Mouse (Mus musculus): Measurements from ENCODE around the gene Tomm40.

Gene Tomm40

DNA sequence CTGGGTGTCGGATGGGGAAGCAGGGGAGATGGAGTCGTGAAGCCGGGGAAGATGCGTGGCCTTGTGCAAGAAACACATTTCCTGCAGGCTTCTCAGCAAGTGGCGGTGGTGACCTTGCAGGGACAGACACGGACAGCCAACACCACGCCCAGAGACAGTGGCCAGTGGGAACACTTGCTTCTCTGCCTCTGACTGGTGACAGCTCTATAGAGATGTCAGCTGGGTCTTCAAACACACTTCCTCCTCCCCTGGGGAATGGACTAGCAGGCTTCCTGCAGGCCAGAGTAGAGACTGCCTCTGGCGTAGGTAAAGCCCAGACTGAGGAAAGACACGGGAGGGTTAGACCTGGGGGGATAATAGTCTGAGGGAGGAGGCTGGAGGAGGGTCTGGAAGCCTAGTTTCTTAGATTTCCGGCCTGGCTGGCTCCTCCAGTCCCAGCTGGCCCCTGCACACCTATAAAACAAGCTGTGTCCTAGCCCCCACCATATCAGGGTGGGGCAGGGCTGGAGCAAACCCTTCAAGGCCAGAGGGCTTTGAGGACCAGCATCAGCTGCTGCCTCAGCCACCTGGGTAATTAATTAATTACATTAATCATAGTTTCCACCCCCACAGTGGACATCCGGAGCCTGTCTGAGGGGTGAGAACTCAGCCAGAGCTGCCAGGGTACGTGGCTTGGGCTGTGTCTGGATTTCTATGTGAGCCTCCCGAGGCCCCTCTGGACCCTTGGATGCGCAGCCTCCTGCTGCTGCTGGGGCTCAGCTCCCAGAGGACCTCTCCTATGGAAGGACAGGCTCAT is 29.6 kb upstream of the Tomm40 start:
- no peak for DNase-seq

DNA sequence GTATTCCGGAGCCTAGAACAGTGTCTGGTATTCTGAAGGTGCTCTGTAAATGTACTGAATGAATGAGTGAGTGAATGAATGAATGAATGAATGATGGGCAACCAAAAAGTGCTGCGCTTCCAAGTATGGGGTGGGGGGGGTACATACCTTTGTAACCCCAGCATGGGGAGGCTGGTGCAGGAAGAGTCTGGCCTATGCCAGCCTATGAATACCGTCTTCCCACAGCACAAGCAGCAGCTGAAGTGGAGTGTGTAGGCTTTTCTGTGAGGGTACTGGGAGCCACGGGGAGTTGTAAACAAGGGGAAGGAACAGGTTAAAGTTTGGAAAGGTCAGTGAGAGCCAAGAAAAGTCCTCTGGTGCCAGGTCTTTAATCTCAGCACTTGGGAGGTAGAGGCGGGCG is 28.6 kb upstream of the Tomm40 start:
- no peak for DNase-seq

- no peak for DNase-seq
Observed at GRCm38 (mm10) chr7:19742468-19742867, 27.2 kb upstream of the Tomm40 start.

DNA sequence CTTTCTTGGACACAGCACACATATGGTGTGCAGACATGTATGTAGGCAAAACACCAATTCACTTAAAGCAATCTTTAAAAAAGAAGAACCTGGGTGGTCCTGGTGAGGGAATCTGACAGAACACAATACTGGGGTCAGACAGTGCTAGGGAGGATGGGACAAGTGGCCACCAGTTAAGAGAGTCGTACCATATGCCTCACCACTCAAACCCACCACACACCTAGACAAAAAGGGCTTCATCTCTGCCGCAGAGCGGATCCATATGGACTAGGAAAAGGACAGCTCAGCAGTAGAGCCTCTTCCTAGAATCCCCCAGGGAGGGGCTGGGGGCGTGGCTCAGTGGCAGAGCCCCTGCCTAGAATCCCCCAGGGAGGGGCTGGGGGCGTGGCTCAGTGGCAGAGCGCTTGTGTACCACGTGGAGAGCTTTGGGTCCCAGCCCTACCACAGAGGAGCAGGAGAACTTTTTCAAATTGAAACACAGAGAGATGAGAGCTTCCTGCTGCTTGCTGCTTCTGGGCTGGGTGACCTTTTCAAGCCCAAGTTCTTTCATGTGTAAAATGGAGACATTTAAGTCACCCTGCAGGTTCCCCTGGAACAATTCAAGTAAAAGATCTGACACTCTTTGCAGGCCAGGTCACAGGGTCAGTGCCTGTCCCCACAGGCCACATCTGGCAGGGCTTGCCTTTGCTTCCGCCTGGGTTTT is 26.2 kb upstream of the Tomm40 start:
- no peak for DNase-seq

GRCm38 (mm10) chr7:19740269-19740668 is 25.0 kb upstream of the Tomm40 start:
- DNase-seq: no peak

- no peak for DNase-seq
Observed at GRCm38 (mm10) chr7:19738771-19739170, 23.5 kb upstream of the Tomm40 start.

DNA sequence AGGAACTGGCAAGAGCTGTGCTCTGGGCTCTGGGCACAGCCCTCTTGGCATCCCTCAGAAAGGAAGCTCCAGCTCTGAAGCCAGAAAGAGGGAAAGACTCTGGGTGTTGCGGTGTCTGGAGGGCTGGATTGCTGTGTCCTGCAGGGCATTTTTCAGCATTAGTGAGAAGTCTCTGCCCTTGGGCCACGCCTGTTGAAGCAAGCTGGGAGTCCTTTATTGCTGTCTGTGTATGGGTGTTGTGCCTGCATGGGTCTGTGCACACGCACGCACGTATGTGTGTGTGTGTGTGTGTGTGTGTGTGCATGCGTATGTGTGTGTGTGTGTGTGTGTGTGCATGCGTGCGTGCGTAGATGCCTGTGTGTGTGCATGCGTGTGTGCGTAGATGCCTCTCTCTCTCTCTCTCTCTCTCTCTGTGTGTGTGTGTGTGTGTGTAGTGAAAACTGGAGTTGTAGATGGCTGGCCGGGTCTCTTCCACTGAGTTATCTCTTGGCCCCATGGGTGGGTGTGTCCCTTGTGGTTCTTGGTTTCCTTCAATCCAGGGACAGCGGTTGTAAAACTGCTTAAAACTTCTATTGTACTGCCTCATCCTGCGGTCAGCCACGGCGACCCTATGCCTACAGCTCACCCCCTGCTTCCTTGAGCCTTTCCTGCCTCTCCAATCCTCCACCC is 21.3 kb upstream of the Tomm40 start:
- no peak for DNase-seq

- no peak for DNase-seq
Observed at GRCm38 (mm10) chr7:19734178-19734666, 19.0 kb upstream of the Tomm40 start.

- DNase-seq: no peak
Observed at GRCm38 (mm10) chr7:19726541-19726940, 11.3 kb upstream of the Tomm40 start.

DNA sequence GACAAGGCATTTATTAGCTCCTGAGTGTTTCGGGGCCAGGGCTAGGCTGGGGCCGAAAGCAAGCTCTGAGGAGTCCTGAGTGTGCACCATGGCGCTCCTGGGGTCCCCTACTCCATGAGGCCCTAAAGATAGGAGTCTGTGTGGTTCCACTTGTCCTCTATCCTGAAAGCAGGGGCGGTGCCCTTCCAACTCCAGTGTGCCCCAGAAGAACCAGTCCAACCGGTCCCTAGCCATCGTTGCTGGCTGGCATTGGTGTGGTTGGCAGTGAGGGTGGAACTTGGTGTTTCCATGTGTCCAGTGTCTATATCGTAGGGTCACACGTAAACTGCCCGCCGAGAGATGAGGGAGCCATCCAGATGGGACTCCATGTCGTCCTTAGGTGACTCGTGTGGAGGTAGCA is 8.9 kb upstream of the Tomm40 start:
- DNase-seq: no peak

GRCm38 (mm10) chr7:19722754-19723195 is 7.5 kb upstream of the Tomm40 start:
- DNase-seq: no peak

DNA sequence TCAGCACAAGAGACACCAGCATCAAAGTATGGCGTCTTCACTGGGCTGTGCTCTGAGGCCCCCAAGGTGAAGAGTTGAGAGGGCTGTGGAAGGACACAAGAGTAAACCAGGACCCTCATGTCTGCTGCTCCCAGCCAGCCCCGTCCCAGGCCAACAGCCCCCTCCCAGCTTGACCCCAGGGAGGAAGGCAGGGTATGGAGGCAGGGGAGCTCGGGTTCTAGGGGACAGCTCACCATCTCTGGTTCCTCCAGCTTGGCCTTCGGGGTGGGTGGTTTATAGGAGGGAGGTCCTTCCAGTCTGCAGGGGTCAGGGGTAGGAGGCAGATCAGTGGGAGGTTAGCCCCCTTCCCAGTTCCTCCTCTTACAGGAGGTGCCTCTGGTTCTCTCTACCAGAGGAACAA is 4.0 kb upstream of the Tomm40 start:
- no peak for DNase-seq

DNA sequence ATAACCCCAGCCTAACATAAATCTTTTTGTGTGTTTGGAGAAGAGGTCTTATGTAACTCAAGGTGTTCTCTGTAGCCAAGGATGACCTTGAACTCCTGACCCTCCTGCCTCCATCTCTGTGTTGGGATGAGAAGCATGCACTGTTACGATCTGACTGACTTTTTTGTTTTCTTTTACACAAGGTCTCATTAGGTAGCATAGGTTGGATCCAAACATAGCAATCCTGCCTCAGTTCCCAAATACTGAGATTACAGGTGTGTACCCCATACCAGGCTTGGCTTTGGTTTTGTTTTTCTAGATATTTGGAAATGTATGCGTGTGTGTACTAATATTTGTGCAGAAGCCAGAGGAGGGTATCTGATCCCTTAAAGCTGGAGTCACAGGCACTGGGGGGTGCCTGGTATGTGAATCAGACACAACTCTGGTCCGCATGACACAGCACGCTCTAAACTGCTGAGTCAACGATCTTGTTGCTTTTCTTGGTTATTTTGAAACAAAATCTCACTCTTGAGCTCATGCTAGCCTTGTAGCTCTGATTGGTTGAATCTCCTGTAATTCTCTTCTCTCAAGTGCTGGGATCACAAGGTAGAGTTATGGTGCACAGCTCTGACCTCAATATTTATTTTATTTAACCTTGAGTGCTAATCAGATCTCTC is 3.2 kb upstream of the Tomm40 start:
- DNase-seq: no peak

DNA sequence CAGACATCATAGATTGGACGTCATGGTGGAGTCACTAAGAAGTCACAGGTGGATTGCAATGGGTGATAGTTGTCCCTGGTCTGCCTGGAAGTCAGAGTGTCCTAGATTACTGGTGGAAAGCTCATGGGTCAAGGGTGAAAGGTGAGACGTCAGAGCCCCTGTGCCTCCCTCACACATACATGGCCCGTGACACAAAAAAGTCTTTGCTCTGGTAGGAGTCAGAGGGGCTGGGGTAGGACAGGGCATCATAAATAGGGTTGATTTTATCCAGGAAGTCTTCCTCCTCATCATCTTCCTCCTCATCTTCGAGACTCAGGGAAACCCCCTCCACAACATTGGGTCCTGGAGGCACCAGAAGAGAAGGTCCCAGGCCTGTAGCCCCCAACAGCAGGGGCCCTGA is 2.1 kb upstream of the Tomm40 start:
- no peak for DNase-seq

- DNase-seq: no peak
Observed at GRCm38 (mm10) chr7:19716822-19717221, 1.6 kb upstream of the Tomm40 start.

DNA sequence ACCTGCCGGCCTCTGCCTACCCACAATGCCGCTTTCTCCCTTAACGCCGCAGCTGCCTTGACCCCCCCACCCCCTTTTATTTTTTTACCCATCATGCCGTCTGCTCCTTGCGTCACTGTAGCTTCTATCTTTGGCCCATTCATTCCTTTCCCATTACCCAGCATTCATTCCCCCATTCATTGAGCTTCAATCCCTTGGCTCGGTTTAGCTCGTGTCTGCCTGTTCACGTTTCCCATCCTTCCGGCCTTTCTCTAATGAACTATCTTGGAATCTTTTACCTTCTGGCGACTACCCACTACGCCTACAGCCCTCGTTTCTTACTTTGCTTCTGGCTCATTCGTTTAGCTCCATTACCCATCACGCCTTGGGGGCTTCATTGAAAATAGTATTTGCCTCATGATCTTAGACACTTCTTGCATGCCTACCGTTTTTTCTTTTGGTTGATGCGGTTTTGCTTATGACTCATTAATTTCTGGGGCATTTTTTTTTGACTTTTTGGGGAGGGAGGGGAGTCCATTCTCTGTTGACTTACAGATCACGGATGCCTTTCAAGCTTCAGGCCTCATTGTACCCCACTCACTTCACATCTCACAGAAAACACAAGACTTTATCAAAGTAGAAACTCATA is 931 bp upstream of the Tomm40 start:
- DNase-seq: no peak

- no peak for DNase-seq
Observed at GRCm38 (mm10) chr7:19714836-19715235, 402 bp downstream of the Tomm40 start.

DNA sequence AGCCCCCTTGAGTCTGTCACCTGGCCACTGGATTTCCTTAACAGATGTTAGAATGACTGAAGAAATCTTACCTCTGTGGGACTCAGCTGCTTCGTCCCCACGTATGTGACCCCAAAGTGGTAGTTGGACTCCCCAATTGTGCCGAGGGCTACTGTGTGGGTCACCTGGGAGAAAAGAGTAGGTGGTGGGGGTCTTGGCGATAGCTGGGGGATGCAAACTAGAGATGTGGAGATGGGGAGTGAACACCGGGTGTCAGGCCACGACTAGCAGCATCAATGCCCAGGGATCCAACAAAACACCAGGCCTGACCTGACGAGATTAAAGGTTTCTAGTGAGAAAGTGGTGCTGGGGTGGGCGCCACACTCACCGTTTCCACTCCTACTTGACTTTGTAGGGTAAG is 1.6 kb downstream of the Tomm40 start:
- DNase-seq: no peak

DNA sequence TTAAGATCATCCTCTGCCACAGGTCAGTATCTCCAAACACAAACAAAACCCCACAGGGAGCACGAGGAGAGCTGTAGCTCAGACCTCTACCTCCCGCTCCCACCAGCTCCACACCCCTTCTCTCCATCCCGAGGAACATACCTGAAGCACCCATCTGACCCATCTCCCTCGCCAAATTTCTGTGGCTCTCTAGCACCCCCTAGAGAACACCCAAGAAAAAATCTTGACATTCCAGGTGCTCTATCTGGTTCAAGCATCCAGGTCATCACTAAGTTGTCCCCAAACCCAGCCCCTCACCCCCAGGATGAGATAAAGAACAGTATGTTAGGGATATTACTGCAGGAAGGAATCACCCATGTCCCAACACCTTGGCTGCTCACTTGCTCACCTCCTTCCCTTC is 2.0 kb downstream of the Tomm40 start:
- peak; percentile 47 to 50 for DNase-seq

DNA sequence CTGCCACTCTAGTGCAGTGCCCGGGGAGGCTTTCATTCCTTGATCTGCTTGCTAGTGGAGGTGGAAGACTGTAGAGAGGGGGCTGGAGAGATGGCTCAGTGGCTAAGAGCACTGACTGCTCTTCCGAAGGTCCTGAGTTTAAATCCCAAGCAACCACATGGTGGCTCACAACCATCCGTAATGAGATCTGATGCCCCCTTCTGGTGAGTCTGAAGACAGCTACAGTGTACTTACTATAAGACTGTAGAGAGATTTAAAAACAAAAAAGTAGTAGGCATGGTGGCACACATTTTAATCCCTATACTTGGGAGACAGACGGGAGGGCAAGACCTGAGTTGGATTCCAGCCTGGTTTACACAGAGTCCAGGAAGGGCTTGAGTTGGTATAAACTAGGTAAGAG is 2.8 kb downstream of the Tomm40 start:
- no peak for DNase-seq

- no peak for DNase-seq
Observed at GRCm38 (mm10) chr7:19710650-19711049, 4.6 kb downstream of the Tomm40 start.

DNA sequence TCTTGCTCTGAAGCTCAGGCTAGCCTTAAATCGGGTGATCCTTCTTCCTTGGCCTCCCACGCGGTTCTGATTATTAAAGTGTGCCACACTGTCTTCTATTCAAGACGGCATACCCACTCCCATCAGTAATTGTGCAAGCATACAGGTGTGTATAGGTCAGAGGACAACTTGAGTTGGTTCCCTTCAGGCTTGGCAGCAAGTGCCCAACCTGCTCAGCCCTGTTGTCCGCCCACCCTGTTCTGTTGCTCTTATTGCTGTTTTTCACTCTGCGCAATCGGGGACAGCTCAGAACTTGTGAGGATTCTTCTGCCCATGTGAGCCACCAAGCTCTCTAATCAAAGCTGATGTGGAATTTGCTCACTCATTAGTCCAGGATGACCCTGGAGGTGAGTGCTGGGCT is 10.0 kb downstream of the Tomm40 start:
- DNase-seq: no peak

DNA sequence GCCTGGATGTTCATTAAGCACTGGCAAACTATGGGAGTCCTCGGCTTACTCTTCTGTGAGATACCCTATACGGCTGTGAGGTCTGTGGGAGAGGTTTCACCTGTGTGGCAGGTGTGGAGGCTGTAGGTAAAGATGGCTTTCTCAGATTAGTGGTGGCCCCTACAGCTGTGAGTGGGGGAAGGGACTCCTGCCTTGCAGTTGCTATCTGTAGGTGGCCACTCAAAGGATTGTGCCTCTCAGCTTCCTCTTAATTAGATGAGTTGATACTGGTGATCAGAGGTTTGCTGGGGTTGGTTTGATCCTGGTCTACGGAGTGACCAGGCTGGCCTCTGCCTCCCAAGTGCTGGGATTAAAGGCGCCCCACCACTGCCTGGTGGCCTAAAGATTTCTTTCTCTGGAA is 10.8 kb downstream of the Tomm40 start:
- DNase-seq: no peak
